Mouse (Mus musculus) heart, adult 2 months (tissue): ENCODE measurements around the gene Slc35f6.

Experiments
- CTCF ChIP-seq: fragments of 200-600 bp; IDR thresholded peaks from 2 replicates; pipeline ENCODE4 v1.8.1; 2022; ENCODE audit warnings: antibody characterized with exemption, mild to moderate bottlenecking, moderate library complexity
- EP300 ChIP-seq: fragments of 200-500 bp; IDR thresholded peaks from 2 replicates; pipeline ENCODE4 v1.6.1; 2011; ENCODE audit warnings: low read depth, low read length, control low read depth; ENCODE audit not compliant: insufficient read depth
- POLR2A ChIP-seq: fragments of 200-500 bp; IDR thresholded peaks from 2 replicates; pipeline ENCODE4 v1.6.1; 2011; ENCODE audit warnings: mild to moderate bottlenecking, low read depth, low read length, control low read depth; ENCODE audit not compliant: insufficient read depth

GRCm38 (mm10) chr5:30666391-30667195, 18.9 kb downstream of the Slc35f6 start, which contains the start of gene Cenpa:
- TF ChIP-seq POLR2A (peak; percentile 96), CTCF (no peak), EP300 (peak; percentile 87; the same call in 1 of the 2 replicates)
